Mouse (Mus musculus) kidney, adult 11 months (tissue): Measurements from ENCODE around the gene Glt1d1.

Experiments
- DNase-seq: peaks from one replicate; pipeline ENCODE4 v3.0.0; 2022

Gene Glt1d1

GRCm38 (mm10) chr5:127632167-127633145, at the start of gene Glt1d1, which contains the start of gene Slc15a4:
Gene Glt1d1 (plus strand): TSS chr5:127632262.
Gene Slc15a4 (minus strand): TSS chr5:127632897.
- DNase-seq: peak; percentile 53

DNA sequence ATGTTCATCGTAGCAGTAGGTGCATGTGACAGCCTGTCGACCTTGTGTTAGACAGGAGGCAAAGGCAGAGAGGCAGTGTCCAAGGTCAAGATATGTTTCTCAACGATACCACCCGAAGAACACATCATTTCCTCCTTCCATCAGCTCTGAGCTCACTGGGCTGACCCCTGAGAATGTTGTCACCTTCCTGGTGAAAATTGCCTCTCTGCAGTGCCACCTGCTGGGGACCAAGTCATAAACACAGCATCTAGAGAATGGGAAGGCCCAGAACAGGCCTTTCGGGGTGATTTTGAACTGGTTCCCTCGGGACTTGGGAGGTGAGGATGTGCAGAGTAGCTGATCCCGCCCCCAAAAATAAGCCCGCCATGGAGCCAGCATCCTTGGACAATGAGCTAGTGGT, 48.4 kb upstream of the Glt1d1 start:
- no peak for DNase-seq

DNA sequence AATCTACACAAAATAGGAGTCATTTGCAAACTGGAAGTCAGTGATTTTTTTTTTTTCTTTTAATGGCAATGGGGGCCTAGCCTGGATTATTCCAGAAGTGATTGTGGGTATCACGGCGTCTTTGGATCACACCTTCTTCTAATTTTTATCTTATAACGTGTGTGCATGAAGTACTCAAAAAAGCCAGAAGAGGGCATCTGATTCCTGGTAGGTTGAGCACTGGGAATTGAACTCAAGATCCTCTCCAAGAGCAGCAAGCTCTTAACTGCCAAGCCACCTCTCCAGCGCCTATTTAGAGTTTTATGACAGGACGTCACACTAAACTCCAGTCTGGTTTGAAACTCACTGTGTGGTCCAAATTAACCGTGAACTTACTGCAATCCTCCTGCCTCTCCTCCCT, 44.2 kb upstream of the Glt1d1 start:
- DNase-seq: no peak

DNA sequence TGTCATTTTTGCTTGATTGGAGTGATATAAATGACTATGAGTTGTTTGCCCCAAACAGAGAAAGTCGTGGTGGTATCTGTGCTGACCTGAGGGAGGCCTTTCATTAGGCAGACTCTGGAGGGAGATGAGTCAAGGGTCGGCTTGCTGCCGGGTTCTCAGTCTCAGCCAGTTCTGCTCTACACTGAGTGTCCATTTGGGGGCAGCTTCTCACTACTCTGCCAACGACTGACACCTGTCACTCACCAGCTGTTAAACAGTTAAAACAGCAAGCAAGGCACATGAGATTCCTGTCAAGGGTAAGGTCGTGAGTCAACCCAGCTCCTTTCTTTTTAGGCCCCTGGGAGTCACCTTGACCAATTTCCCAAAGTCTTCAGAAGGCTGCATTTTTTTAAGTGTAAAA, 39.7 kb upstream of the Glt1d1 start:
- no peak for DNase-seq

GRCm38 (mm10) chr5:127592854-127593253, 39.2 kb upstream of the Glt1d1 start:
- no peak for DNase-seq

DNA sequence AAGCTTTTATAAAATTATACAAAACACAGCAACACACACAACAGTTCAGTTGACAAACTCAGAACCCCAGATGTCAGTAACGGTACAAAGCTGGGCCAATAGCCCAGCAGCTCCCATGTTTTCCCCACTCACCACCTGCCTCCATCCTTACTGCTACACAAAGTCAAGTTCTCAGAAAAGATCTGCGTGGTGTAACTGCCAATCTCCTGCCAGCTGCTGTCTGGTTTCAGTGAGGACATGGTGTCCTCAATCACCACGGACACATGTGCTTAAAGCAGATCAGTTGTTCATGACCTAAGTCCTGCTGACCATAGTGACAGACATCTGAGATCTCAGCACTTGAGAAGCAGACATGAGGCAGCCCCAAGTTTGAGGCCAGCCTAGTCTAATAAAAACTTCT, 36.4 kb upstream of the Glt1d1 start:
- DNase-seq: no peak

DNA sequence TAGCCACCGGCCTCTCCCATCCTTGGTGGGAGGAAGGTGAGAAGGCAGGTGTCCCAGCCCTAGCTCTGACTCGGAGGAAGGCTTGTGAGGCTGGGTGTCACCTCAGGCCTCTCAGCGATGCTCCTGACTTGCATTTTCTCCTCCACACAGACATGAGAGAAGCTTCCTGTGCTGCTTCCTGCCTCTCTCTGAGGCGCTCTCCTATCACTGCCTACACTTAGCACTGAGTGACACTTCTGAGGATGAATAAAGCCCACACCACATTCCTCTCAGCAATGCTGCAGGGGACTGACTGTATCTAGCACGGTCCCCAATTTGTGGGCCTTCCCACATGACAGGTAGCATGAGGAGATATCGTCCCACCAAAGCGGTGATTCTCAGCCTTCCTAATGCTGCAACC, 35.2 kb upstream of the Glt1d1 start:
- no peak for DNase-seq

DNA sequence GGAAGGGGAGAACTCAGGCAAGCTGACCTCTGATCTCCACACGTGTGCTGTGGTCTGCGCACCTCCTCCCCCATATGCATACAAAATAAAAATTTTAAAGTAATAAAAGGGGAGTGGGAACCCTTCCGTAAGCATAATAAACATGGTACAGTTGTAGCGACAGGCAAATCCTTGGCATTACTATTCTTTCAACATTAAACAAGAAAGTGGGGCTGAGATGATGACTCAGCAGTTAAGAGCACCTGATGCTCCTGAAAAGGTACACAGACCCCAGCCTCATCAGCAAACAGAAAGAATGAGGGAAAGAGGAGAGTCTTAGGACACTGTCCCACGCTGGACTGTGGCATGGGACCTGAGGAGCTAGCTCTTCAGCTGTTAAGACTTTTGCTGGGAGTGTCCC, 29.1 kb upstream of the Glt1d1 start:
- no peak for DNase-seq

GRCm38 (mm10) chr5:127607507-127607906, 24.6 kb upstream of the Glt1d1 start:
- no peak for DNase-seq

- no peak for DNase-seq
Measured at GRCm38 (mm10) chr5:127609191-127609714, 22.8 kb upstream of the Glt1d1 start.

DNA sequence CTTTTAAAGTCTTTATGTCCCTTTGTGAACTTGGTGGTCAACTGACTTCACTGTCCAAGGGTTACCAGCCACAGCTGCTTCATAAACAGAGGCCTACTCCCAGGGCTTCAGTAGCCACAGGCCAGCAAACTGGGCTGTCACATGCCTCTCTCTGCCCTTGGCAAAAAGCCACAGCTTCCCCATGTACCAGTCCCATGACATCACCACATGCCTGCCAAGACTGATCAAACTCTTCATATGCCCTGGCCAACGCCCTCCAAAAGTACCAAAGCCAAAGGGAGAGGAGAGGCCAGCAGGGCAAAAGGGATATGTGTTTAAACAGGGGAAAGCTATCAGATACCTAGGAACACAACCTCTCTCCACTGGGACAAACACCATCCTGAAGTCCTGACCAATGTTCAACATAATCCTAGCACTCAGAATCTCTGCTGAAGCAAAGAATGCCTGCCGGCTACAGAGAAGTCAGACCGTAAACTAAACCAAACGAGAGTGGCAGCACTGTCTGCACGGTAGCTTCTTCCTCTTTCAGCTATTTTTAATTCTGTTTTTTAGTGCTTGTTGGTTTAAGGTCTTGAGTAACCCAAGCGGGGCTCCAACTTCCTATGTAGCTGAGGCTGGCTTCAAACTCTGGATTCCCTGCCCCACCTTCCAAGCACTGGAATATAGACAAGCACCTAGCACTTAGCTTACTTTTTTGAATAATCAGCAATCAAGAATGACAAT, 21.1 kb upstream of the Glt1d1 start:
- DNase-seq: peak; percentile 90

- DNase-seq: no peak
Measured at GRCm38 (mm10) chr5:127611881-127612280, 20.2 kb upstream of the Glt1d1 start.

- DNase-seq: no peak
Measured at GRCm38 (mm10) chr5:127612397-127612796, 19.7 kb upstream of the Glt1d1 start.

DNA sequence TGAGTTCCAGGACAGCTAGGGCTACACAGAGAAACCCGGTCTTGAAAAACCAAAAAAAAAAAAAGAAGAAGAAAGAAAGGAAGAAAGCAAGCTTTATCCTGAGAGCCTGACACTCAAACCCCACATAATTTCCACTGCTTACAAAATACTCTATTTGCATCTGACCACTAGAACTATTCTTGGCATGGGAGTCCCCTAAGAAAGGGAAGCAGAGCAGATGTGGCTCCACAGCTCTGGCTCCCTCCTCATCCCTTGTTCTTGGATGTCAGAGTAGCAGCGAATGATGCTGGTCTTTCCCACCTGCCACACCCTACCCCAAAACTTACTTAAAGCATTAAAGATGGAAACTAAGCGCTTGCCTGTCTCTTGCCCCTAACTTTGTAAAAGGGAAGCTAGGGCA, 16.6 kb upstream of the Glt1d1 start:
- DNase-seq: no peak

DNA sequence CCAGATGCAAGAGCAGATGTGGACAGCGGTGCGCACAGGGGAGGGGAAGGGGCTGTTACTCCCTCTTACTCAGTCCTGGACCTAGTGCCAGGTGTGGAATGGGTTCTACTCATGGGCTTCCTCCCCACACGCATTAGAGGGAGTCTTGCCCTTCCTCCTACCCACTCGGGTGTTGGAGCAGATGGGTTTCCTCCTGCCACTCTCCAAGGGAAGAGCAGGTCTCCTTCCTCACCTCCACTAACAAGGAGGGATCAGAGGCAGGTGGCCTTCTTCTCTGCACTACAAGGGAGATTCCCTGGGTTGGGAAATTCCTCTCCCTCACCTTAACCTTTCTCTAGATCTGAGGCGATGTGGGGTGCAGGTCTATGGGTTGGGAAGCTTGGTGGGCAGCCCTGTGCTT, 15.9 kb upstream of the Glt1d1 start:
- DNase-seq: no peak

DNA sequence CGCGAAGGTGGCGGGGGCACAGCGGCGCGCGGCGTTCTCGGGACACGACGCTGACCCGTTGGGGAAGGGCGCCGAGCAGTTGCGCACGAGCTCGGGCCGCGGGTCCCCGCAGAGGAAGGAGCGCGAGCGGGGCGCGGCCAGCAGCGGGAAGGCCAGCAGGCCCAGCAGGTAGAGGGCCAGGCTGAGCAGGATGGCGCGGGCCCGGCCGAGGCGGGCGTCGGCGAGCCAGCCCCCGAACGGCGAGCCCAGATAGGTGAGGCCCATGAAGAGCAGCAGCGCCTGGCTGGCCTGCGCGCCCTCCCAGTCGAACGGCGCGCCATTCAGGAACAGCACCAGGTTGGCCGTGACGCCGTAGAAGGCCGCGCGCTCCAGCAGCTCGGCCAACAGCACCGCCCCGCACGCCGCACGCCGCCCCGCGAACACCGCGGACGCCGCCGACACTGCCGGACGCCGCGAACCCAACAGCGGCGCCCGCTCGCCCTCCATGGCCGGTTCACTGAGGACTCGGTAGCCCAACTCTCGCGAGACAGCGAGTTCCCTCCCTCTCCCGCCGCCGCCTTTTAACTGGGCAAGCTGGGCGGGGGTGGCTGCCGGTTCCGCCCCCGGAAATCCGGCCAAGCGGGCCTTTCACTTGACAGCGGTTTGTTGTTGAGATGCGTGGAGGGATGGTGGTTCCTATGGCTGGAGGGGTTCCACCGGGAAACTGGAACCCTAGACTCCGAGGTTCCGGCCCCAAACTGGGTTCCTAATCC, 15.0 kb upstream of the Glt1d1 start:
- DNase-seq: peak; percentile 98

GRCm38 (mm10) chr5:127618834-127619233, 13.2 kb upstream of the Glt1d1 start:
- DNase-seq: no peak

DNA sequence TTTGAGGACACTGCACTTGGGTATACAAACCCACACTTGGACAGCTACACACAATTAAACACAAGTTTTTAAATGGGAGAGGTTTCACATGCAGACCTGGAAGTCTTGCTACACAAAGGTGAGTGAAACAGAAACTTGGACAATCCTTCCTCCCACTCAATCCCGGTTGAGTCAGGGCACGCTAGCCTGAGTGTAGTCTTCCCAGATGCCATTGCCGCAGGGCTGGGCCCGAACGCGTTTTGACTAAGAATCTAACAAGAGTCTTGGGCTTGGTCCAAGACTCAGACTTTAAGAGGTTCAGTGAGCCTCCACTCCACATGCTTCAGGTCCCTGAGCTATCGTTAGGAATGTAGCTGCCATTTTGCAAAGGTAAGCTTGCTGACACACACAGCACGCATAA, 11.7 kb upstream of the Glt1d1 start:
- no peak for DNase-seq

DNA sequence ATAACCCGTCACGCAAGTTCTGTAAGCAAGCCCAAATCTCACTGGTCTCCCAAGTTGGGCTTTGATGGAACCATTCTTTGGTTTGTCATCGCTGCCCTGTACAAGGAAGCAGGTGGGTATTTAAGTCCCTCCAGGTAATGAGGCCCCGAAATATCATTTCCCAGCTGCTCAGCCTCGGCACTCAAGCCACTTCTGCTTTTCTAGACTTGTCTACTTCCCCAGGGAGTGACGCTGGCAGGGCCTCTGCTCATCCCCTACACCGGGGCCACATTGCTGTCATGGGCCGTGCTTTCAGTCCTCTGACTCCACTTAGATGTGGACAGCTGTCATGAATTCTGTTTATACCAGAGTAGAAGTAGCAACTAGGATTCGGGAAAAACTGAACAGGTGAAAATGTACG, 11.0 kb upstream of the Glt1d1 start:
- DNase-seq: no peak

DNA sequence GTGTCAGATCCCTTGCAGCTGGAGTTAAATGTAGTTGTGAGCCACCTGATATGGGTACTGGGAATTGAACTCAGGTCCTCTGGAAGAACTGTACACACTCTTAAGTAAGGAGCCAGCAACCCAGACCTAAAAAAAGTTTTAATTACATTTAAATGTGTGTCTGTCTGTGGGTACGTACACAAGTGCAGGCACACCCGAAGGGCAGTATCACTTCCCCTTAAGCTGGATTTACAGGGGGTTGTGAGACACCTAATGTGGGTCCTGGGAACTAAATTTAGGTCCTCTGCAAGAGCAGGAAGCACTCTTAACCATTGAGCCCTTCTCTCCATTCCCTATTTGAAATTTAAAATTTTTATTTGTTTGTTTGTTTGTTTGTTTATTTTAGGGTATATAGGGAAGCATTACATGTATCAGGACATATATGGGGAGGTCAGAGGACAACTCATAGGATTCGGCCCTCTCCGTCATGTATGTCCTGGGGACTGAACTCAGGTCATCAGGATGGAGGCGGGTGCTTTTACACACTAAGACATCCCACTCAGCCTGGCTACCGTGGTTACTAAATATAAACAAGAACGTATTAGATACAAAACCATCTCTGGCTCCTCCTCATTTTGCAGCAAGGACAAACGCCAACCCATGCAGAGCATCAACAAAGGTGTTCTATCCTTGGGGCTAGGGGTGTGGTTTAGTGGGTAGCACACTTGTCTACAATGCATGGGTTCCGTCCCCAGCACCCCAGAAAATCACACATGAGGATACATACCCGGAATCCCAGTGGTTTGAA, 7.4 kb upstream of the Glt1d1 start:
- no peak for DNase-seq

- no peak for DNase-seq
Measured at GRCm38 (mm10) chr5:127627242-127627641, 4.8 kb upstream of the Glt1d1 start.

DNA sequence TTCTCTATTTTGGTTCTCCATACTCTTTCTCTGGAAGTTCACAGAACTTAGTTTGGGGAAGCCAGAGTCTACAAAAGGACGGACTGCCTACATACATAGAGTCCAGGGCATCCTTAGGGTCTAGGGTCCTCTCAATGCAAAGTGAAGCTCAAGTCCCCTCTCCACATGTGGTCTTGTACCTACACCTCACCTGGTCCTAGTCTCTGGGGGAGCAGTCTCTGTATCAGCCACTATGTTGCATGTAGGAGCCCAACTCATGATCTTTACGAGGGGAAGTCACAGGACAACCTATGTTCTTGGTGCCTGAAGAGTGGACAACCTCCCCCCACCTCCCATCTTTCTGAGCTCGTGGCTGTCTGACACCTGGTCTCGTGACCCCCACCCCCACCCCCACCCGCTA, 391 bp upstream of the Glt1d1 start:
- no peak for DNase-seq
